Mouse (Mus musculus): ENCODE measurements around the gene Dach1.

The Dach1 gene

DNA sequence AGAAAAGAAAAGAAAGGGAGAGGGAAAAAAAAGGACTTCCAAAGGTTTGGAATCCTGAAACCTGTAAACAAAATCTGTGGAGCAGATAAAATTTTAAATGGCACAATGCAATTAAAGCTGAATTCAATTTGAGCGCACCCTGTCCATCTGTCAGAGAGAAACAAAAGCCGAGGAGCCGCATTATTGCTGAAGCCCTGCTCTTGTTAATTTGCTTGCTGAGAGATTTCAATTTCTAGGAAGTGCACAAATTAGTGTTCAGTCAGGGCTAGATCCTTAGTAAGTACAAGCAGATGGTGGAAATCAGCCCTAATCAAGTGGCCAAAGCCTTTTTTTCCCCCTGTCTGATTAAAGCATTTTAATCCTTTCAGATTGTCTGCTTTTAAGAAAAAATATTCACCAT, 60.8 kb downstream of the Dach1 start:
- DNase-seq (ENCODE audit: low spot score in 2 of 2) = no peak

DNA sequence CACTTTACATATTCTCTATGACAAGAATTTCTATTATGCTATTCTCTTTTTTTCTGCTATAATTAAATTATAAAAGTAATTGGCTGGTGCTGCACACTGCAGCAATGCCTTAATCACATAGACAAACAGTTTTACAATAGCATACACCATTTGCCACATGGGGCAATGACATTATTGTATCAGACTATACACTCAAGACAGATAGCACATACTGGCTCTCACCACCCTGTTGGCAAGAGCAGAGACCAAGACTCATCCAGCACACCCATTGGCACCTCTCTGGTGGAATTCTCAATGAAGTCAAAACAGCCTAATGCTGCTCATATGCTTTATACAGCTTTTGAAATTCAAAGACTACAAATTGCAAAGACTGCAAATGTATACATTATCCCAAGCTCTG, 63.4 kb downstream of the Dach1 start:
- DNase-seq (ENCODE audit: low spot score in 2 of 2) = no peak

DNA sequence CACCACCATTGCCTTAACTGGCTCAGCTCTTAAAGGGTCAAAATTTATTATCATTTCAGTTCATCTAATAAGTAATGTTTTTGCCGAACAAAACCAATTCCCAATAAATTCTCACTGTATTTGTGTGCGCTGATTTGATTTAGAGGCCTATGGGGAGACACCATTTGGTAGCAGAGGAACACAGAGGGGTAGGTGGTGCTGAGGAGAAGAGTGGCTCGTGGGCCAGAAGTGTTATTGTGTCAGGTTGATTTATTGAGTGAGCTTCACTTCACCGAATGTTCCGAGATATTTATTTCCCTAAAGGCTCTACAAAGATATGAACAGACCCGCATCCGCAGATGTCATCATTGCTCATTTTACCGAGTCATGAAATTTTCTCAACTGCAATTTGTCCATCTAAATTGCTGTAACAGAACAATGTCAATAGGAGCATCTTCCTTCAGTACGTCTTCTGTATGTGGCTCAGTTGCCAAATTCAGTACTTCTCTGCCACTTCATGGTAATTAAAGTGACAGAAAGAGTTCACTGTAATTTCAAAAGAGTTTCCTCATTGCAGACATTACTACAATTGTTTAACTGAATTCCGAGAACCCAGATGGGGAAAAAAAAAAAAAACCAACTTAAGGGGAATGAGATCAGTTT, 65.1 kb downstream of the Dach1 start:
- no peak for DNase-seq (ENCODE audit: low spot score in 2 of 2)

DNA sequence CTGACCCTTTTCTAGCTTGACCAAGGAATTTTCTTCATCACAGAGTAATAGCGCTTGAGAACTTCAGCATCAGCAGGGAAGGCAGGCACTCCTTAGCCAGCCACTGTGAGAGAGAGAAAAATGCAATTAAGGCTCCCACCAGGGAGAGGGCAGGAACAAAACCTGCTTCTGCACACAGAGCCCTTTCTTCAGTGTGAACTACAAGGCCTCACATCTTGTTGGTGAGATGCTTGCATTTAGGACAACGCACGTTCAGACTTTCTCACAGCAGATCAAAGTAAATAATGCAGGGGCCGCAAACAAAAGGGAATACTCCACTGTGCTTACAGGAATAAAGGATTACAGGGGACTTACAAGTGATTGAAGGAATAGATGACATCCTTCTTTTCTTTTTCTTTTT, 74.3 kb downstream of the Dach1 start:
- DNase-seq (ENCODE audit: low spot score in 2 of 2) = no peak

DNA sequence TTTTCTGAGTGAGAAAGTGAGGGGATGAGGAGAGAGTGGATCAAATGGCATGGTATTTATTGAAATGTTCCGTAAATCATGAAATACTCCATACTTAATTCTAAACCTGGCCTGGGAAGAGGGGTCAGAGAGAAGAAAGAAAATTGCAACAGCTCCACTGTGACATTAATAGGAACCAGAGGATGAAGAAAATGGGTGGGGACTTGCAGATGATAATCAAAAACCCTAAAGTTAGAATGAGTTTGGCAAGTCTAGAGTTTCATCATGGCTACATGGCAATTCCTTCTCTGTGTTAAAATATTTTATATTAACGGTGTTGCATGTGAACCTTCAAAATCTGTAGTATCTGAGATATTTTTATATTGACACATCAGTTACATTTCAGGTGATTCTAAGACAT, 80.3 kb downstream of the Dach1 start:
- no peak for DNase-seq (ENCODE audit: low spot score in 2 of 2)

DNA sequence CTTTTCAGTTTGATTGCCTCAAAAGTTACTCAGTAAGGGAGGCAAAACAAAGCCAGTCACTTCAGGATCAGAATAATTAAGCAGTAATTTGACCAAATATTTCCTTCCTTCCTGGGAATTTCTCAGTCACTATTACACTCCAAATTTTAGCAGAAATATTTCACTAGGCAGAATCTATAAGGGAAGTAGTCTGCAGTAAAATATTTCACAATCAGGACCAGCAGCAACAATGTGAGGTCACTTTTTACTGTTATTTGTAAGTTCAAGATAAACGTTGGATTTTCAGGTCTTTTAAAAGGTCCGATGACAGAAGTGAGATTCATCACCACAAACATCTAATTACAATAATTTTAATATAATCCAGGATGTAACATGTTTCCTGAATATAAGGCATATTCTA, 82.2 kb downstream of the Dach1 start:
- no peak for DNase-seq (ENCODE audit: low spot score in 2 of 2)

DNA sequence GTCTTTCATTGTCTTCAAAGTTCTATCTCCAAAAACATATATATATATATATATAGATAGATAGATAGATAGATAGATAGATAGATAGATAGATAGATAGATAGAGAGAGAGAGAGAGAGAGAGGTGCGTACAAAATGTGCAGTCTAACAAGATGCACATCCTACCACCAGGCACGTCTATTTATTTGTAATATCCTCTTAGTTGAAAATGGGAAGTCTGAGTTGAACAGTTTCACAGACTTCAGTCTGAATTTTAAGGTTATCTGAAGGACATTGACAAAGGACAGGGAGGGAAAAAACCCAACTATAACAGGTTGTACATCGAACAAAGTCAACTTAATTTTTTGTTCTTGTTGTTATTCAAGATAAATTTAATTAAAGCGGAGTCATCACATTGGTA, 82.8 kb downstream of the Dach1 start:
- DNase-seq (ENCODE audit: low spot score in 2 of 2) = no peak

DNA sequence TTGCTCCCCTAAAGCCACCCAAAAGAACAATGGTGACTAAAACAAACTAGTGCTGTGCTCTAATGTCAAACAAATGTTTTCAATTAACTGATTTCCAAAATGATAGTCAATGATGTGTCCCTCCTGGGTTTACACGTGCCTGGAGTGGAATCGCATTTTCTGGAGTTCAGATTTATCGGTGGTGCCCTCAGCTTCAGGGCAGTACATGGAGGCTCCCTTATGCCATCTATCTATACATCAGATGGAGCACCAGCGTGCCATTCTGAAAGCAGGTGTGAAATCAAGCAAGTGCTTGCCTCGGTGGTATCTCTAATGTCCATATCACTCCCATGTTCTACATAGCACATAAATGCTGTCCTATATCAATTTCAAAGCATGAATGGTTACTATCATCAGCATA, 84.4 kb downstream of the Dach1 start:
- DNase-seq (ENCODE audit: low spot score in 2 of 2) = no peak

DNA sequence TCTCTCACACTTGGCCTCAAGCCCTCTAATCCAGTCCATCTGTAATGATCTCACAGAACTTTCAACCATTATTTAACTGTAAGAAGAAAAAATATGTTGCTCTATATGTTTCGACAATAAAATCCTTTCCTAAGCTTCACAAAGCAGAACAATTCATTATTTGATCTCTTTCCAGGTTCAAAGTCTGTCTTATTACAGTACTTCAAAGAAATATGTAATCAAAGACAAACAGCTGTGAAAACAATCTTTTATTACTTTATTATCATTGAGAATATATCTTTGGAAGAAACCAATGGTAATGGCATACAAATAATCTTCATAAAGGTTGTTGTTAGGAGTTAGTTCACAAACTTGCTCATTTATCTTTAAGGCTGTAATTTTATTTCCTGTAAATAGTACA, 84.8 kb downstream of the Dach1 start:
- DNase-seq (ENCODE audit: low spot score in 2 of 2) = no peak

DNA sequence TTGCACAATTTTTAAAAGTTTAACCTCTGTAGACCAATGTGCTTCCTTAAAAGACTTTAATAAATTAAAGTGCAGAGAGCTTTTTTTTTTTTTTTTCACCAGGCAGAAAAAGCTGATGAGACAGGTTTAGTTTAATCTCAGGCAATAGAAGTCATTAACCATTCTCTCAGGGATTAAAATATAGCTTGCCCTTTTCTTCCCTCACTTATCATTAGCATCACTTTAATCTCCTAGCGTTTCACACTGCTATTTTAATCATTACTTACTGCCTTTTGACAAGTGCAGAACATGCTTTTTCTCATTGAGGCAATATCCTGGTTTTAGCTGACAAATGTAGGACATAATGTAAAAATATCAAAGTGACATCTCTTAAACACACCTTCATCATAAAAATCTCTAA, 86.1 kb downstream of the Dach1 start:
- DNase-seq (ENCODE audit: low spot score in 2 of 2) = no peak

DNA sequence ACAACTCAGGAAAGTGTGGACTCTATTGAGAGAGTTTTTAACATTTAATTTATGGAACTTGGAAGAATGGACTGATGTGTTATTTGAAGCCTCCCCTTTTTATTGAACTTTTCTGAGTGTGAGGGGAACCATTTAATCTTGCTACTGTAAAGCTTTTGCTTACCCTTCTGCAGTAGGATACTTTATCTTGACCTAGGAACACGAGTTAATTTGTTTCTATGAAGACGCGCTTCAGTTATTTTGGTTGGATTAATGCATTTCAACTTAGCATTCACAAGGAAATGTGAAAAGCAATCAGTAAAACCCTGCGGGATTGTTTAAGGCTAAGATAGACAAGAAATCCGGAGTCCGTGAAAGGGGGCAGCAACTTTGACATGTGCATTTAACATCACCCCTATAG, 89.6 kb downstream of the Dach1 start:
- no peak for DNase-seq (ENCODE audit: low spot score in 2 of 2)

DNA sequence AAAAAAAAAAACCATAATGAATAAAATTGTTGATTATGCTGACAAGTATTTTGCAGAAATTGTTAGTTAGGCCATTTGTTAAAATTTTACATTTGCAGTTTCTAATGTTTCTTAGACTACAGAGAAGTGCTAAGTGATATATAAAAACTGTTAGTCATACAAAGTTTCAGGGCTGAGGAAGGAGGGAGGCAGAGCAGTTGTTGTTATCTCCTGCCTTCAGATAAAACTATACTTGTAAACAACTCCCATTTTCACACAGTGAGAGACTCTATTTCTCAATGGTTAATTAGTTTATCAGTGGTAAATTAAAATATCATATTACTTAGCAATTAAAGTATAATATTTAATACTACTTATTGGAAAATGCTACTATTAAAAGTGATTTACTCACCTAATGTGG, 91.6 kb downstream of the Dach1 start:
- DNase-seq (ENCODE audit: low spot score in 2 of 2) = no peak

DNA sequence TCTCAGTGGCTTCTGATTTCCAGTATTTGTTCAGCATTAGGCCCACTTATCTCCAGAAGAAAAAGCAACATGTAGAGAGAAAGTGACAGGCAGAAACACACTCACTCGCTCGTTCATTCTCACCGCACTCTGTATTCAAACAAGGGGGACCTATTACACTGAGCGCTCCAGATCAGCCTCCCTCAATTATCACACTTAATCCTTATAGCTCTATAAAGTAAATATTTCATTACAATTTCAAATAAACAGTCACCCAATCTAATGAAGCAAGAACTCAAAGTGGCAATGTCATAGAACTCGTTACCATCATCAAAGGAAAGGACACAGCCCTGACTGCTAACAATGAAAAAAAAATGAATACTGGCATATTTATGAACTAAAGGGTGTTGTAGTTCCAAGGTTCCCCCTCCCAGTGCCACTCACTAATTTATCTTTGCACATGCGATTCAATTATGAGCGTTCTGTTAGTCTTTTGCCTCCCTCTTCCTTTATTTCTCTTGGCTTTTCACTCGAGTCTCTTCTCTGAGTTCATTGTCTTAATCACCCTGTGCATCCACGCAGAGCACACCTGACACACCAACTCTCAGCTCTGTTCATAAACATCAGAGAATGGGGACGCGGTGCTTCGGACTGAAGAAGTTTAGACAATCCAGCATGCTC, 96.0 kb downstream of the Dach1 start:
- no peak for DNase-seq (ENCODE audit: low spot score in 2 of 2)

DNA sequence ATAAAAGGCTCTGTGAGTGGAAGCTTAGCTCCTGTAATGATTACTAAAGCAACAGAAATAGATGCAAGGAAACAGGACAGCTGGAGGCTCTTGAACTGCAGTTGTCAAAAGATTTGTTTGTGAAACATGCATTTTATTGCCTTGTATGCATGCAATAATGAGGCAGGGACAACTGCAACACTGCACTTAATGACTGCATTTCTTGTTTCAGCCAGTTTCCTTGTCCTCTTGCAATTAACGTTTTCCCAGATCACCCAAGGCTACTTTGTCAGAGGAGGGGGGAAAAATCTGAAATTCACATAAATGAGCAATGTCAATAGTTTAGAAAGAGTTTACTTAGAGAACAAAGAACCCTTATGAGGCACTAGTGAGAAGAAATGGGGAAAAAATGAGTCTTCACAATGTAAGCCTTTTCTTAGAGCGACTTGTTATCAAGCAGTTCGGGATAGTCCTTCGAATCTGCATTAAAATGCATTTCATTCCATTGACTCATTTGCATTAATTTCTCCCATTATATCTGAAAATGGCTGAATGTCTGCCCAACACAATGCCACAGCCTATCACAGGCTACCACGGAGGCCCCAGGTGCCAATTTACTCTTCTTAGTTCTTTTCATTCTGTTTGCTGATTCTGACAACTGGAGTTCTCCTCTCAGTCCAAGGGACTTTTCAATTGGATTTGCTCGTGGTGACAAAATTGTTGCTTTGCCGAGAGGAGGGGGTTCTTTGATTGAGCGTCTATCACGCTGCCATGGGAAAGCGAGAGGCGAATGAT, 96.7 kb downstream of the Dach1 start:
- DNase-seq (ENCODE audit: low spot score in 2 of 2) = no peak

DNA sequence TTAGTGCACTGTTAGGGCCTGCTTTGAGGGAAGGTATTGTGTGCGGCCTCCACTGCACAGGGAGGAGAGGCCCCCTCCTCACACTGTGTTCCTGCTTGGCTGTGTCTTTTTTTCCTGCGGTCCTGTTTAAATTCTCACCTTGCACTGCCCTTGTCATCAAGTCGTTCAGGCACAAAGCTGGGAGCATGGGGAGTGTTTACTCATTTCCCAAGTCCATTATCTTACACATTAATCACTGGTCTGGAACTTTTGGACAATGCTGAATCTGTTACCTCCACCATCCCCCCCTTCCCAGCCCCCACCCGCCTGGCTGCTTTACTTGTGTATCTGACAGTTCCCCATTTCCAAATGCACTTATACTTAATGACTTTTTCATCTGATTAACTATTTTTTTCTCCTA, 97.7 kb downstream of the Dach1 start:
- no peak for DNase-seq (ENCODE audit: low spot score in 2 of 2)

DNA sequence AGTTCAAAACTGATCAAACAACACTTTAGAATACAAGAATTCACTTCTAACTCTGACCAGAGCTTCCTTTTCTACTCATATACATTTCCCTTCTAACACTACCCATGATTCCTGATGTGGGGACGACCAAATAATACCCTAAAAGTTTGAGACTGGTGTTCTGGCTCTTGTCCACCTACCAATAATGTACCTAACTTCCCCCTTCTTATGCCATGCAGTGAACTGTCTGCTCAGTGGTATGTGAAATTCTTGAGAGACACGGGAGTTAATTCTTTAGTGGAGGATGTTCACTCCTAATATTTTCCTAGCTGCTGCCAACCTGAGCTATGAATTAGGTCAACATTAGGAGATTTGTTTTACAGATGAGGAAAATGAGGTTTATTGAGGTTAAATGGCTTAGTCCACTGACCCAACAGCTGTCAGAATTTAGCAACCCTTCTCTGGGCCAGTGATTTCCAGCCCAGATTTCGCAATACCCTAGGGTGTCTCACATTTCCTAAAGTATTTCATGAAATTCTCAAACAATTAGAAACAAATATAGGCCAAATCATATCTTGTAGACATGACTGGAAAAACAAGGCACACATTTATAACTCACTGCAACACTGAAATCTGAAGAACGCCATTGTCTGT, 102.2 kb downstream of the Dach1 start:
- no peak for DNase-seq (ENCODE audit: low spot score in 2 of 2)

DNA sequence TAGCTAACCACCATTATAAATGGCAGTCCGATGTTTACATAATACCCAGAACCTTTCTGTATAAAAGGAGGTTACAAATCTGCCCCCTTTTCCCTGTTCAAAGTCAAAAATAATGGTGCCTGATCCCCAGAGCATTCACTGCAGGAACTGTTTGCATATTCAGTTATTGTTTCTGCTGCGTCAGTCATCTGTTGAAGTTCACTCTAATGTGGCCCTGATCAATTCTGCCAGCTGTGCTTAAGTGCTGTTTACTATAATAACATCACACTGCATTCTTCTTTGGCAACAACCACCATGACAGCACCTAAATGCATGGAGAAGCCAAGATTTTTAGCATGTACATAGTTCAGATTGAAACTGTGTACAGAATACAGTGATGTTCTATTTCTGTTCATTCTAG, 105.4 kb downstream of the Dach1 start:
- DNase-seq (ENCODE audit: low spot score in 2 of 2) = no peak

DNA sequence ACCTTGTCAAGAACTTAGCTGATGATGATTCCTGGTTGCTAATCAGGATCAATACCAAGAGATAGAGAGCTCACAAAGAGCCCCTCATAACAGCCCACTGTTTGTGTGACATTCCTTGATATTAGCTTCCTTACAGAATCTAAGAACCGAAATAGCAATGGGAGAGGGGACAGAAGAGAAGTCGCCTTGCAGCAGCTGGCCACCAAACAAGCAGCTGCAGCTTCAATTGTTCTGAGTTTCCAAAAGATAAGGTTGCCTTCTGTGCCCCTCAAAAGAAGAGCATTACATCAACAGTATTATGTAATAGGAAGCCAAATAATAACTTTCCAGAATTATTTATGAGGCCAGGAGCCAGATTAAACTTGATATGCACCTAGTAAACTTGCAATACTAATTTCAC, 120.2 kb downstream of the Dach1 start:
- no peak for DNase-seq (ENCODE audit: low spot score in 2 of 2)

DNA sequence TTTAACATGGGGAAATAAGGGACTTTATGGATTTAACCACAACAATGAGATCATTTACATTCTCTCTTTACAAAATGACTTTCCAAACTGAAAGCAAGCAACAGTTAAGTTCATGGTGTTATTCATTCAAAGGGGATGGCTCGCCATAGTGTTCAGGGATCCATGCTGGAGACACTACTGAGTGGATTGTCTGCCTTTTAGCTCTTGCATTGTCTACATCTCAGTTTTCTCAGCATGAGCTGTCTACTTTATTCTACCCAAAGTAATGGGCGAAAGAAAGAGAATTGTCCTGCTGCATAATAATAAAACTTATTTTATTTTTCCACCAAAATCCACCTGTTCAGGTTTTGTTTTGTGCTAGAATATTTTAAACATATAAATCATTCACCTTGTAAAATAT, 121.2 kb downstream of the Dach1 start:
- DNase-seq (ENCODE audit: low spot score in 2 of 2) = no peak

DNA sequence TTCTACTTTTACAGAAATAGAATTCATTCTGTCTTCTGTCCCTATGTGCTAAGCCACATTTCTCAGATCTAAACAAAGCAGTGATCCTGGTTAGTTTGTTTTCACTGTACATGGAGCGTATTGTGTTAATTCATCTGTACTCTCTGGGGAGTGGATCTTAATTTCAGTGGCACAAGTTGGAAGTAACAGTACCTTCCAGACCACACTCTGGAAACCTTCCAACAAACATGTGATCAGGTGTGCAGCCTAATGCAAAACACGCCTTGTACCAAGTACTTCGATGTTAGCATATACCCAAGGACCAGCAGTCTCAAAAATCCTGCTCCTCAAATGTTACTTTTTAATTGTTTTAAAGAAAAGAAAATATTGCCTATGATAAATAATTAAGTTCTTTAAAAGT, 121.9 kb downstream of the Dach1 start:
- no peak for DNase-seq (ENCODE audit: low spot score in 2 of 2)

DNA sequence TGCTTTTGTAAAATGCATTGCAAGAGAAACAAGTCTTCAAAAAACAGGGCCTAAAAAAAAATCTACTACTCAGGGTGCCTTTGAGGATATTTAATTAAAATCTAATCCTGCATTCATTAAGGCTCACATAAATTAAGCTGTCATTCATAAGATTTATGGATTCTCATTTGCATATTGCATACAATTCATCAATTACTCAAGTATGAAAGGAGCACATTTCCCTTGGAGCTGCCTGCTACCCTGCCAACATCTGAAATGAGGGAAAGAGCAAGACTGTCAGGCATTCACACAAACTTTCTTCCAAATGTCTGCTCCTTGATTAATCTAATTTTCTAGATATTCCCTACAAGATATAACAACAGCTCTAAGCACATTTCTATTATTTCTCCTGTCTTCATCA, 122.6 kb downstream of the Dach1 start:
- no peak for DNase-seq (ENCODE audit: low spot score in 2 of 2)

DNA sequence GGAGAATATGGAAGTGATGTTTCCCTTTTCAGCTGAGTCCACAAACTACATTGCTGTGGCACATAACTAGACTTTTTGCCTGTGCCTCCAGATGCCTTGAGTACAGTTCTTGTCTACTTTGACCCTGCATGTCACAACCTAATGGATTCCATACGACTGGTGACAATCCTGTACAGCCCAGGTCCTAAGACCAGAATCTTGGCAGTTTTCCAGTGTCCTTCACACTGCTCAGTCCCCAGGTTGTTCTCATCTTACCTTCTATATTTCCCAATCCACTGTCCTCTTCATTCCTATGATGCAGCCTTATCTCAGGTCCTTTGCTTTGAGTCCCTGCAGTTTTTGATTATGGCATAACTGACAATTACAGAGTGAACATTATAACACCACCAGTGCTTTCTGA, 131.0 kb downstream of the Dach1 start:
- DNase-seq (ENCODE audit: low spot score in 2 of 2) = no peak

DNA sequence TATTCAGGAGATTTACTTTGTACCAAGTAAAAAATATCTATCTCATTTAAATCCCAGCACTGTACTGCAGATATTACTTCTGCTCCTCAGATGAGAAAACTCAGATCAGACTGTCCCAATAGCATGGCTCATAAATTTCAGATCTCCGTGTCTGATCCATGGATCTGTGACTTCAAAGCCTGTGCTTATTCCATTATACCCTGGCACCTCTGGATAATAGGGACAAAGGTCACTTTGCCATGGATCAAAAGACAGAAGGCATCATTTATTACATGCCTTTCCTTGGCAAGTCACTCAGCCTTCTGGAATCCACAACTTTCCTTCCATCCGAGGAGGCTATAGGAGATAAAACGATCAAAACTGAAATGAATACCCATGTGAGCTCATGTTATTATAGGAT, 132.4 kb downstream of the Dach1 start:
- DNase-seq (ENCODE audit: low spot score in 2 of 2) = no peak

All from frontal cortex, postnatal 36 days (tissue).